Mouse (Mus musculus) limb, embryonic 14.5 days (tissue): ENCODE data around the gene Nxph1. TPM values are rescaled to one million over a fixed set of nuclear protein-coding genes. Genes with fewer than 3 reads are reported as not detected.

Experiments
- ATAC-seq: fragments of 200-750 bp; cut with Nextera tagmentation; 2 replicates; pipeline ENCODE4 v1.8.0; 2017; ENCODE audit warnings: low read depth, moderate number of reproducible peaks, moderate TSS enrichment; ENCODE audit not compliant: low FRiP score
- DNase-seq: peaks from one replicate; pipeline ENCODE4 v3.0.0-alpha.2; 2015; ENCODE audit warnings: low spot score
- H3K27ac ChIP-seq: fragments of 300-500 bp; sonication (generic); replicated peaks from 2 replicates; pipeline ENCODE4 v1.5.1; 2014; ENCODE audit warnings: low read depth, mild to moderate bottlenecking, low read length, moderate library complexity, mixed read lengths
- H3K27me3 ChIP-seq: fragments of 300-500 bp; sonication (generic); 2 replicates; pipeline ENCODE4 v1.6.1; 2014; ENCODE audit warnings: low read length, mixed read lengths; ENCODE audit not compliant: control insufficient read depth, insufficient read depth
- H3K36me3 ChIP-seq: fragments of 300-500 bp; sonication (generic); 2 replicates; pipeline ENCODE4 v1.6.1; 2014; ENCODE audit warnings: mild to moderate bottlenecking, low read length, moderate library complexity, mixed read lengths; ENCODE audit not compliant: control insufficient read depth, insufficient read depth
- H3K4me1 ChIP-seq: fragments of 300-500 bp; sonication (generic); 2 replicates; pipeline ENCODE4 v1.6.1; 2014; ENCODE audit warnings: antibody characterized with exemption, low read length, mixed read lengths; ENCODE audit not compliant: control insufficient read depth, insufficient read depth
- H3K4me2 ChIP-seq: fragments of 300-500 bp; sonication (generic); replicated peaks from 2 replicates; pipeline ENCODE4 v1.6.1; 2014; ENCODE audit warnings: low read depth, mild to moderate bottlenecking, low read length, moderate library complexity; ENCODE audit not compliant: severe bottlenecking
- H3K4me3 ChIP-seq: fragments of 300-500 bp; sonication (generic); replicated peaks from 2 replicates; pipeline ENCODE4 v1.5.1; 2014; ENCODE audit warnings: low read length
- H3K9ac ChIP-seq: fragments of 300-500 bp; sonication (generic); 2 replicates; pipeline ENCODE4 v1.6.1; 2014; ENCODE audit warnings: mild to moderate bottlenecking, low read depth, low read length, moderate library complexity; ENCODE audit not compliant: severe bottlenecking
- H3K9me3 ChIP-seq: fragments of 300-500 bp; sonication (generic); 2 replicates; pipeline ENCODE4 v1.6.1; 2016; ENCODE audit warnings: low read length; ENCODE audit not compliant: control insufficient read depth
- POLR2A ChIP-seq: fragments of 200-500 bp; IDR thresholded peaks from 2 replicates; pipeline ENCODE4 v1.8.0; 2012; ENCODE audit warnings: inconsistent platforms, mild to moderate bottlenecking, moderate library complexity, borderline replicate concordance; ENCODE audit not compliant: insufficient read depth, insufficient read length; ENCODE audit errors: extremely low read depth
- WGBS: fragments of 180-500 bp; shearing (Covaris S2); extraction: QIAGEN DNeasy Blood & Tissue Kit; methylation state at CpG from one replicate; pipeline ENCODE4 v1.1.7; 2014; 5-methylcytosine and 5-hydroxymethylcytosine counted together
- polyA plus RNA-seq, 2 experiments: library from polyadenylated mRNA; depleted of rRNA in 1 of 2; stranded (reverse) in 1 of 2; unstranded in 1 of 2; fragments of >200 nt; fragmentation: Nextera tagmentation in 1 of 2; extraction: Ambion mirVana in 1 of 2; gene quantifications; 2 replicates each; pipeline versions ENCODE4 v1.2.1 to v1.2.3; 2012 to 2014

Nxph1 gene
- polyA plus RNA-seq, 2 experiments: 1.4 to 2.0 TPM

- Histone ChIP-seq H3K36me3 (no peaks in the 10 kb centered on the region), H3K27ac (no peak overlapping the region), H3K9ac (no peak overlapping the region), H3K4me2 (no peak overlapping the region), H3K4me3 (no peak overlapping the region), H3K4me1 (no peaks in the 10 kb centered on the region), H3K9me3 (no peaks in the 10 kb centered on the region), H3K27me3 (no peaks in the 10 kb centered on the region)
- WGBS: 66% methylated on average over 12 of the region's 12 CpGs
- no peak for TF ChIP-seq POLR2A
- DNase-seq: no peak
- ATAC-seq: no peak
These were observed 176.2 kb downstream of the Nxph1 start for GRCm38 (mm10) chr6:9124321-9124914.

- Histone ChIP-seq H3K9me3 (no peaks in the 10 kb centered on the region), H3K27ac (no peak overlapping the region), H3K9ac (no peak overlapping the region), H3K4me3 (no peak overlapping the region), H3K4me2 (no peak overlapping the region), H3K36me3 (no peaks in the 10 kb centered on the region), H3K4me1 (no peaks in the 10 kb centered on the region), H3K27me3 (no peaks in the 10 kb centered on the region)
- DNase-seq (no peak), ATAC-seq (no peak)
- TF ChIP-seq POLR2A: no peak
- 68% methylated on average over 3 of the region's 3 CpGs for WGBS
These were observed 185.5 kb downstream of the Nxph1 start for GRCm38 (mm10) chr6:9133589-9134279.

GRCm38 (mm10) chr6:9147966-9148365 lies 199.7 kb downstream of the Nxph1 start:
- ATAC-seq (no peak), DNase-seq (no peak)
- no peak overlapping the region for H3K9ac ChIP-seq
- no peaks in the 10 kb centered on the region for H3K36me3 ChIP-seq
- no peak for TF ChIP-seq POLR2A
- H3K9me3 ChIP-seq: no peaks in the 10 kb centered on the region
- no peaks in the 10 kb centered on the region for H3K27me3 ChIP-seq
- no peaks in the 10 kb centered on the region for H3K4me1 ChIP-seq
- no peak overlapping the region for H3K27ac ChIP-seq
- H3K4me2 ChIP-seq: no peak overlapping the region
- no peak overlapping the region for H3K4me3 ChIP-seq

GRCm38 (mm10) chr6:9149791-9150190 lies 201.6 kb downstream of the Nxph1 start:
- no peaks in the 10 kb centered on the region for H3K36me3 ChIP-seq
- no peaks in the 10 kb centered on the region for H3K4me1 ChIP-seq
- ATAC-seq (no peak), DNase-seq (no peak)
- H3K27me3 ChIP-seq: no peaks in the 10 kb centered on the region
- H3K4me2 ChIP-seq: no peak overlapping the region
- no peaks in the 10 kb centered on the region for H3K9me3 ChIP-seq
- no peak for TF ChIP-seq POLR2A
- H3K27ac ChIP-seq: no peak overlapping the region
- 28% methylated on average over 1 of the region's 1 CpGs for WGBS
- no peak overlapping the region for H3K9ac ChIP-seq
- H3K4me3 ChIP-seq: no peak overlapping the region

GRCm38 (mm10) chr6:9159191-9159590 lies 211.0 kb downstream of the Nxph1 start:
- TF ChIP-seq POLR2A: no peak
- Histone ChIP-seq H3K36me3 (no peaks in the 10 kb centered on the region), H3K9ac (no peak overlapping the region), H3K27ac (no peak overlapping the region), H3K9me3 (no peaks in the 10 kb centered on the region), H3K4me3 (no peak overlapping the region), H3K27me3 (no peaks in the 10 kb centered on the region), H3K4me1 (no peaks in the 10 kb centered on the region), H3K4me2 (no peak overlapping the region)
- no peak for DNase-seq
- 73% methylated on average over 2 of the region's 2 CpGs for WGBS
- ATAC-seq: no peak
